Mouse (Mus musculus) erythroblast, adult 5-6 weeks (primary cell): ENCODE measurements around the gene Dnah6. TPM values are rescaled to one million over a fixed set of nuclear protein-coding genes. Genes with fewer than 3 reads are reported as not detected.

Experiments
- ATAC-seq: replicated peaks from 2 replicates; pipeline ENCODE4 v1.8.0; 2016; ENCODE audit warnings: moderate number of reproducible peaks, mild to moderate bottlenecking, moderate TSS enrichment, inconsistent platforms; ENCODE audit not compliant: poor library complexity, low FRiP score, severe bottlenecking
- total RNA-seq, 2 experiments: library from RNA; stranded (forward) in 1 of 2; stranded (reverse) in 1 of 2; fragments of 150-400 nt in 1 of 2; fragments of 200-764, 138-1000 nt in 1 of 2; gene quantifications; 2 replicates each; pipeline versions ENCODE4 v1.2.3 to v1.2.4; 2015 to 2017; ENCODE audit warnings: low replicate concordance in 2 of 2

Gene Dnah6
- total RNA-seq, 2 experiments from 2014 or later: under 0.01 TPM; not detected in 1

- ATAC-seq: no peak
Observed at GRCm38 (mm10) chr6:73232152-73232584, 10.7 kb upstream of the Dnah6 start.

GRCm38 (mm10) chr6:73228881-73229280 lies 7.4 kb upstream of the Dnah6 start:
- ATAC-seq: no peak

GRCm38 (mm10) chr6:73228408-73228807 lies 7.0 kb upstream of the Dnah6 start:
- ATAC-seq: no peak

GRCm38 (mm10) chr6:73227376-73228158 lies 6.1 kb upstream of the Dnah6 start:
- no peak for ATAC-seq

- ATAC-seq: no peak
Observed at GRCm38 (mm10) chr6:73222841-73223526, 1.5 kb upstream of the Dnah6 start.

- no peak for ATAC-seq
Observed at GRCm38 (mm10) chr6:73221958-73222735, 696 bp upstream of the Dnah6 start.

- no peak for ATAC-seq
Observed at GRCm38 (mm10) chr6:73211602-73212001, 9.8 kb downstream of the Dnah6 start.

- ATAC-seq: no peak
Observed at GRCm38 (mm10) chr6:73211036-73211435, 10.4 kb downstream of the Dnah6 start.

GRCm38 (mm10) chr6:73210445-73210972 lies 10.9 kb downstream of the Dnah6 start:
- no peak for ATAC-seq

- no peak for ATAC-seq
Observed at GRCm38 (mm10) chr6:73209598-73209997, 11.9 kb downstream of the Dnah6 start.

GRCm38 (mm10) chr6:73204937-73205336 lies 16.5 kb downstream of the Dnah6 start:
- no peak for ATAC-seq

GRCm38 (mm10) chr6:73203724-73204123 lies 17.7 kb downstream of the Dnah6 start:
- no peak for ATAC-seq

GRCm38 (mm10) chr6:73195291-73195690 lies 26.2 kb downstream of the Dnah6 start:
- ATAC-seq: no peak

GRCm38 (mm10) chr6:73190756-73191155 lies 30.7 kb downstream of the Dnah6 start:
- no peak for ATAC-seq

- ATAC-seq: no peak
Observed at GRCm38 (mm10) chr6:73184276-73184675, 37.2 kb downstream of the Dnah6 start.

GRCm38 (mm10) chr6:73182987-73183386 lies 38.5 kb downstream of the Dnah6 start:
- no peak for ATAC-seq

- ATAC-seq: no peak
Observed at GRCm38 (mm10) chr6:73182410-73182809, 39.0 kb downstream of the Dnah6 start.

- no peak for ATAC-seq
Observed at GRCm38 (mm10) chr6:73182006-73182405, 39.4 kb downstream of the Dnah6 start.

- no peak for ATAC-seq
Observed at GRCm38 (mm10) chr6:73175156-73175555, 46.3 kb downstream of the Dnah6 start.

GRCm38 (mm10) chr6:73167230-73167629 lies 54.2 kb downstream of the Dnah6 start:
- ATAC-seq: no peak
